Mouse (Mus musculus) cerebellum, adult 9-10 months (tissue): ENCODE measurements around the gene Myl6.

ENCODE experiments used
- DNase-seq: peaks from one replicate; pipeline ENCODE4 v3.0.0; 2022

The Myl6 gene

DNA sequence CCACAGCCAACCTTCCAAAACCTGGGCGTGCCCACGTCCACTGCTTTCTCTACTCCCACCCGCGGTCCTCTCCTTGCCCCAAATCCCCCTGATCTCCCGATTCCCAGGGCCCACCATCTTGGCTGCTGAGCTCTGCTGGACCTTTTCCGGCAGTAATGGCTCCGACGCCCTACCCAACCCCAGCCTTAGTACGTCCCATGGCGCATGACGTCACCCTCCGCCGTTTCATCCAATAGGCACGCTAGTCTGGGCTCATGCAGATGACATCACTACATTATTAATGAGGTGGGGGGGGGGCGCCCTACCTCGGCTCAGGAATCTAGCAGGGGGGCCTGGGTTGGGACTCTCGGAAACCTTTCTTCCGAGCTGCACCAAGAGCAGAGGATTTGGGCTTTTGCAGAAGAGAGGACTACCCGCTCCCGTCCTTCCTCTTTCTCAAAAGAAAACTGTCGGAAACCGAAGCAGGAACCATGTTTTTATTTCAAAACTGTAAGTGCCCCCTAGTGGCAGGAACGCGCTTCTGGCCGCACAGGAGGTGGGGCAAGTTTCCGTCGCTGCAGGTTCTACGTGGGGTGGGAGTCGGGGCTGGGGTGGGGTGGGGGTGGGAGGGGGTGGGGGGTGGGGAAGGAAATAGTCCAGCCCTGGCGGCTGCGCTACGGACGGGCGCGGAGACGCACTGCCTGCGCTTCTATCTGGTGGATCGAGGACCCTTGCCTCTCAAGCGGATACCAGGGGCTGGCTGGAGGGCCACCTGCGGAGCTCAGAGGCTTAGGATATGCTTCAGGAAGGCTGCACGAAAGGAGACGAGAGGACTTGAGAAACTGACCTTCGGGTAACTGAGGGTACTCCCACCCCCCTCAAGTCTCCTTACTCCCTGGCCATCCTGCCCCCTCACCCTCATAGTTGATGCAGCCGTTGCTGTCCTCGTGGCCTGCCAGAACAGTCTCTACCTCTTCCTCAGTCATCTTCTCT is at the start of gene Myl6:
Gene Myl6 (minus strand): TSS at position 451 of the 972 bp plus-strand sequence.
- peak; percentile 99 for DNase-seq

DNA sequence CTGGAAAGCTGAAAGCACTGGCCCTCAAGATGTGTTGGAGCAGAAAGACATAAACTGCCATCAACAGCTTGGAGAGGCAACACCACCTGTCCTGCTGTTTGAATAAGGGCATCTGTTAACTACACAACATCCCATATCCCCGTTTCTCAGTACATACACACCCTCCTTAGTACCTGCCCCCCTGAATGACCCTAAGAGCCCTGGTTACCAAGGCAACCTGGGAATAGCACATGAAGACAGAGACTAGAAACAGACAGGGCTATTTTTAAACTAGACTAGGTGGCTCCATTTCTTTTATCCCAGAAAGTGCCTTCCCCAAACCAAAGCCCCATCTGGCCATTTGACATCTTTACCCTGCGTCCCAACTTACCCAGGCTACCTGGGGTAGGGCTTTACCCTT is 49.2 kb upstream of the Myl6 start:
- DNase-seq: no peak

DNA sequence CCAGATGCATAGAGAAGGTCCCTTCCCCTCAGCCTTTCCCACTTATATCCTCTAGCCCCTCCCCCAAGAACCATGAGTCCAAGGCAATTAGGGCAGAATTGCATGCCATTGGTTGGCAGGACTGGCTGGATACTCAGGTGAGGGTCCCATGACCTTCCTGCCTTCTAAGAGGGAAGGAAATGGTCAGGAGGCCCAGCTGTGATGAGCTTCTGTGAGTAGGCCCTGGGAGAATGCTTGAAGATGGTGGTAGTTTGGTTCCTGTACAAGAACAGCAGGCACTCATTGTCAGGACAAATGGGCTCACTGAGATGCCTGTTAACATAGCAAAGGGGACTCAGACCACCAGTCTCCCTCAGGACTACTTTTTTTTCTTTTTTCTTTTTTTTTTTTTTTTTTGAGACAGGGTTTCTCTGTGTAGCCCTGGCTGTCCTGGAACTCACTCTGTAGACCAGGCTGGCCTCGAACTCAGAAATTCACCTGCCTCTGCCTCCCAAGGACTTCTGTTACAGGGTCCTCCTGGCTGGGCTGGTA is 44.5 kb upstream of the Myl6 start:
- no peak for DNase-seq

DNA sequence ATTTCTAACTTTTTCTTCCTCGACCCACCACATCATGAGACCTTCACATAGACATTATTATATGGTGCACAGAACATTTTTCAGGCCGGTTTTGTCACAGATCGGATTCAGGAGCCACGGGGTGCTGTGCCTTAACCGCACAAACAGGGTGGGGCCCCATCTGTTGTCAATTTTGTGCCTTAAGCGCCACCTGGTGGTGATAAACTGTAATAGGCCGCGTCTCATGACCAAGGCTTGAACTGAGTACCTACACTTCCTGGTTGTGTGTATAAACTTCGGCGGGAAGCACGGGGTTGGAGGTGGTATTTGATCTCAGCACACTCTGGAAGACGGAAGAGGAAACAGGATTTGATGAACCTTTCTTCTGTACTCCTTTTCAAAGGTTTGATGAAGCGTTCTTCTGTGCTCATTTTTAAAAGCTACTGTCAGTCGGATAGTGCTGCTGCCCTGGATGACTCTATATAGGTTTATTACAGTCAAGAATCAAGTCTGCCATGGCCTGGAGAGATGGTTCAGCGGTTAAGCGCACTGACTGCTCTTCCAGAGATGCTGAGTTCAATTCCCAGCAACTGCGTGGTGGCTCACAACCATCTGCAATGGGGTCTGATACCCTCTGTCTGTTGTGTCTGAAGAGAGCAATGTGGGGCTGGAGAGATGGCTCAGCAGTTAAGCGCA is 42.5 kb upstream of the Myl6 start:
- DNase-seq: peak; percentile 96

DNA sequence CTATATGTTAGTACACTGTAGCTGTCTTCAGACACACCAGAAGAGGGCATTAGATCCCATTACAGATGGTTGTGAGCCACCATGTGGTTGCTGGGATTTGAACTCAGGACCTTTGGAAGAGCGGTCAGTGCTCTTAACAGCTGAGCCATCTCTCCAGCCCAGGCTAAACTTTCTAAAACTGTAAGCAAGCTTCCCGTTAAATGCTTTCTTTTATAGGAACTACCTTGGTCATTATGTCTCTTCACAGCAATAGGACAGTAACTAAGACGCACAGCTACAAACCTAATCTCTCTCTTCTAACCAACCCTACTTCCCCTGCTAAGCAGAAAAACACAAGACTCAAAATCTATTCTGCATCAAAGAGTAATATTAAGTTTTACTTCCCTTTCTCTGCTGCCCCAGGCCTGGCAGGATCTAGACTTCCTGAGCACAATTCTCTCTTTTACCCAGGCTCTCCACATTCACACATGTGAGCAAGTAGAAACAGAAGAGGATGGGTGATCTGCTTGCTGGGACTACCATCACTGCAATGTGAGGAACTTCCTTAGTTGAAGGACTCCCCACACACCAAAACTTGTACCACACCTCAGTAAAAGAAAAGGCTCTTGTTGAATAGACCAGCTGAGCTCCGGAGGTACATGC is 41.8 kb upstream of the Myl6 start:
- no peak for DNase-seq

DNA sequence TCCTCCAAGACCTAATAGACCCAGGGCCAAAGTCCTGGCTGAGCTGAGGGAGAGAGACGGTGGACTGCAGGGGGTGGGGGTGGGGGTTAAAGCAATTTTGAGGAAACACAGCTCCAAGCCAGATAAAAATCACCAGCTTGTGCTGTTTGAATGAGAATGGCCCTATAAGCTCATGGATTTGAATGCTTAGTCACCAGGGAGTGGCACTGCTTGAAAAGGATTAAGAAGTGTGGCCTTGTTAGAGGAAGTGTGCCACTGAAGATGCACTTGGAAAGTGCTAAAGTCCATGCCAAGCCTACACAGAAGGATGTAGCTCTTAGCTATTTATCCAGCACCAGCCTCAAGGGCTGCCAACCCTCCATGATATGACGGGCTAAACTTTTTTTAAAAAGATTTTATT is 41.3 kb upstream of the Myl6 start:
- DNase-seq: no peak

DNA sequence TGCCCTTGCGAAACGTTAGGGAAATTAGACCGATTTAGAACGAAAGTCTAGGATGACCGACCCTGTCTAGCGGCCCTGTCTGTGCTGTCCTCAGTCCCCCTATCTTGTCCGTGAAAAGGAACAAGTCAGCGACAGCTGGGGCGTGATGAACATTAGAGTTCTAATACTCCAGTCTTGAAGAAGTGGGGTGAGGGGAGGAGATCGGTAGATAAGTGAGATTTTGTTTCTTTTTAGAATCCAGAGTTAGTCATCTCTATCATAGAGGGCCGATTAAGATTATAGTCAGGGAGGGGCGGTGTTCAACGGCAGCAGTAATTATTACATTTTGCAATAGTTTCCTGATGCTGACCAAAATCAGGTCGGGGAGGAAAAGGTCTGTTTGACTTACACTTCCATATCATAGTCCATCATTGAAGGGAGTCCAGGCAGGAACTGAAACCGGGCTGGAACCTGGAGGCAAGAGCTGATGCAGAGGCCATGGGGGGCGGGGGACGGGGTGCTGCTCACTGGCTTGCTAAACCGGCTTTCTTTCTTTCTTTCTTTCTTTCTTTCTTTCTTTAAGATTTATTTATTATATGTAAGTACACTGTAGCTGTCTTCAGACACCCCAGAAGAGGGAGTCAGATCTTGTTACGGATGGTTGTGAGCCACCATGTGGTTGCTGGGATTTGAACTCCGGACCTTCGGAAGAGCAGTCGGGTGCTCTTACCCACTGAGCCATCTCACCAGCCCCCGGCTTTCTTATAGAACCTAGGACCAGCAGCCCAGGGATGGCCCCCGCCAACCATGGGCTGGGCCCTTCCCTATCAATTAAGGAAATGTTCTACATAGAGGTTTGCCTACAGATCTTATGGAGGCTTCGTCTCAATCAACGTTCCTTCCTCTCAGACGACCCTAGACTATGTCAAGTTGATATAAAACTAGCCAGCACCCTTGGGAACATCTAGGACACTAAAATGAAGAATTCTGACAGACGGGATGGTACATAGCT is 32.7 kb upstream of the Myl6 start:
- no peak for DNase-seq

DNA sequence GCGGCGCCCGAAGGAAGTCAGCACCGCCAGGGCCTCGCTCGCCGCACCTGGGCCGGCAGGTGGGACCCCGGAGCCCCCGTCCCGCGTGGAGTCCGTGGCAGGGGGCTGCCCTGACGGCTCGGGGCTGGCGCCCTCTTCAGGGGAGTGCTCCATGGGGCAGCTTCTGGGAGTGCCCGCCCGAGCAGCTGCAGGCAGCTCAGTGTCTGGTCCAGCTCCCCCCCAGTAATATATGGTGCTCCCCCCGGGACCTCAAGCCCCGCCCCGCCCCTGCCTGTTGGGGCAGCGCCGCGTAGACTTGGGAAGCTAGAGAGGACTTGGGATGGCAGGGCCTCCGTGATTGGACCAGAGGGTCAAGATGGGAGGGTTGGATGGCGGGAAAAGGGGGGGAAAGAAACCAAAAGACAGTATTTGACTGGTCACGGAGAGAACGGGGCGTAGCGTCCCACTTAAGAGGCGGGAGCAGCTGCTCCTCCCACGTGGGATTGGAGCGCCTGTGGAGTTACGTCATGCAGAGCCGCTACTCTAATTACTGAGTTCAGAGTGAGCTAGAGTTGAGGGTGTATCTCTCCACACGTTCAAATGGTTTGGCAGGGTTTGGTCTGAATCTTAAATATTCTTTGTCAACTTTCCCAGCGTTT is 31.8 kb upstream of the Myl6 start, which contains the start of gene Esyt1:
Gene Esyt1 (minus strand): TSS at position 201 of the 638 bp plus-strand sequence.
- DNase-seq: peak; percentile 97

DNA sequence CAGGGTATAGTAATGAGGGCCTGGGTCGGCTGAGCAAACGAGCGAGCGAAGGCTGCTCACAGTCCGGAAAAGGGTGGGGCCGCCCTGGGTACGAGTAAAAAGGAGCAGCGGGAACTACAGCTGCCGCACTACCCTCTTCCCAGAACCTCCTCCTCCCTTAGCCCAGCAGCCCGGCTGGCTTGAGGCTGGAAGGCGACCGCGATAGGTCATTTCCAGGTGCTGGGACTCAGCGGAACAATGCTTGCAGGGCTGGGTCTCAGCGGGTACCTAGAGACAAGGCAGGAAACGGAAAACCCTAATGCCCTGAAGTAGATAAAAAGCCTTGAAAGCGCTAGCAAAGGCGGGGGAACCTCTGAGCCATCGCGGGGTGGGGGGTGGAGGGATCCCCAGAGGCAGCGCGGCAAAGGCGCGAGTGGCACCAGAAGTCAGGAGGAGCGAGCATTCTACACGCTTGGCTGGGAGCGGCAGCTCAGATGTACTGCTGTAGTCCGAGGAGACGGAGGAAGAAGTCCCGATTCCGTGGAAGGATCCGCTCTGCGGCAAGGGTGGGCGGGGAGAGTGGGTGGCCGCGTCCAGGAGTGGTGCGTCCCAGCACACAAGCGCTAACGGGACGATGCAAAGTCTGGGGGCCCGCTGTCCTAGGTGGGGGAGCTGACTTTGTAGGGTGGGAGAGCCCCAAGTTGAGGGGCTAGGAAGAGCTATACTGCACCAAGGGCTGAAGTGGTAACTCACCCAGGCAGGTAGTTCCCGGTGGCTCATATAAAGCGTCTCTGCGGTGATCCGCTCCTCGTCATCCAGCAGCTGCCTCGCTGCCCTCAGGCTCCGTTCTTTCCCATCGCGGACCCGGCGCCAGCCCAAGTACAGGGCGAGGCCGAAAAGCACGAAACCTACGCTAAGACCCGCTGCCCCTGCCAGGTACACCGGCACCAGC is 31.1 kb upstream of the Myl6 start:
- peak; percentile 54 for DNase-seq

DNA sequence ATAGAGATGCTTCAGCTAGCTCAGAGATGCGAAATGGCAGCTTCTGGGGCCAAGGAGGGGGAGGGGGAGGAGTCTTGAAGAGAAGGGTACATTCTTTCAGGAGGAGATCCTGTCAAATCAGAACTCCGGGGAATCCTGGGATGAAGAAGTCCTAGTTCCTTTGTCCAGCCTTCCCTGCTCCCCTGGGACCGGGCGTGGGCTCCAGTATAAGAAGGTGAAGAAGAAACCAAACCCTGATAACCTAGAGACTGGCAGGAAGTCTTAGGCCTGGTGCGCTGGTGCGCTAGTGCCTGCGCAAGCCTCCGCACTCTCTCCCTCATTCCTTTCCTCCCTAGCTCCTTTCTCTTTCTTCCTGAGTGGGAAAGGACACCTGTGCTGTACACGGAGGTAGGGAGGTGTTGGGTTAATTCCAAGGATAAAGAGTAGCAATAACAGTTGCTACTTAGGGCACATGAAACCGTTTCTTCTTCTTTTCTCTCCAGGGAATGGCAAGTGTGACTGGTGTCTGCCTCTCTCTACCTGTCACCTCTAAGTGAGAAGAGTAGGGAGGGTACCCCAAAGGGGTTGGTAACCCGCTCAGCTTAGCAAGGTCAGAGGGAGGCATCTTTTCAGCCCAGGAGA is 30.3 kb upstream of the Myl6 start:
- peak; percentile 52 for DNase-seq

DNA sequence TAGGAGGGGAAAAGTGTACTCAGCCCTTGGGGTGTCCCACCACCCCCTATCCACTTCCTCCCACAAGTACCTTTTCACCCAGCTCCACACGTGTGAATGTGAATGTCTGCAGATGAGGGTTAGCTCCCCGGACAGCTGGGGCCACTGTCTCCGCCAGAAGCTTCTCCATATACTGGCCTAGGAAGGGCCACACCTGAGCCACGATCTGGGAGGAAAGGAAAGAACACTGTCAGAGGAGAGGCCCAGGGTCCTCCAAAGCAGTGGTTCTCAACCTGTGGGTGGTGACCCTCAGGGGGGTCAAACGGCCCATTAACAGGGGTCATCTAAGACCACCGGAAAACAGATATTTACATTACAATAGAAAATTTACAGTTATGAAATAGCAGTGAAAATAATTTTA is 28.4 kb upstream of the Myl6 start:
- DNase-seq: no peak

DNA sequence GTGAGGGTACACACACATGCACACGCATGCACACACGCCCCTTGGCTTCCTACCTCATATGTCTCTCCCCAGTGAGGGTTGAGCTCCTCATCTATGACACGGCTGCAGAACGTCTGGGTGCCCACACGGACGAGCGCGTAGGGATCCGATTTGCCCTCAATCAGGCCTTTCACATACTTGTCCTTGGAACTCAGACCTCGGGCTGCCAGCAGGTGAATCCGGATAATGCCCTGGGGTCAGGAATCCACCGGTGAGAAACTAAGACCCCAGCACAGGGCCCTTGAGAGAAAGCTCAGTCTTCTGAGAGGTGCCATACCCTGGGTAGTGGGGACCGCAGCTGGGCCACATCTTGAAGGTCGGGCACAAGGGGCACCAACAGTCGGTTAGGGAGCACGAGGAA is 26.6 kb upstream of the Myl6 start:
- no peak for DNase-seq

DNA sequence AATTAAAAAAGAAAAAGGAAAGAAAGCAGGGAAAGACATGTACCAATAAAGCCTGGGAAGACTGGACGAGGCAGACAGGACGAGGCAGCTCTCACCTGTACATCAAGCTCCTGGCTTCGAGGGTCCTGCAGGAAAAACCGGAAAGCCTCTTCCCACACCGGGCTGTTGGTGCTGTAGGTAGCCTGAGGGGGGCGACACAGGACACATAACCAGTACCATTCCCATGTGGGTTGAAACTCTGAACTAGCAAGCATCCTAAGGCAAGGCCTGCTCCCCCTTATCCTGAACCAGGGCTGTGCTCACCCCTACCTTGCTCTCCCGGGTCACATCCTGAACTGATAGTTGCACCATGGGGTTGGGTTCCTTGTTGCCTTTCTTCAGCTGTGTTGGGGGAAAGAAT is 24.9 kb upstream of the Myl6 start:
- DNase-seq: peak; percentile 70

DNA sequence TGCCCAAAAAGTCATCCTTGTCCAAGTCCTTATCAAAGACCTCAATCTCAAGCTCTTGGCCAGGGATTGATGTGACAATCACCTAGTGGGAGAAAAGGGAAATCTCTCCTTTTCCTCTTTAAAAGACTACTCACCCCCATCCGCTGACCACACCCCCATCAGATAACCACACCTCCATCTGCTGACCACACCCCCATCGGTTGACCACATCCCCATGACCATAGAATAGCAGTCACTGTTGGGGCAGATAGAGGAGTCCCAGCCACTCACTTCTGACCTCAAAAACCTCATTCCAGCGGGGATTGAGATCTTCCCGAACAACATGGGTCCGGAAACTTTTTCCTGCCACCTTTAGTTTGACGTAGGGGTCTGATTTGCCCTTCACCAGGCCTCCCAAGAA is 22.7 kb upstream of the Myl6 start:
- no peak for DNase-seq

DNA sequence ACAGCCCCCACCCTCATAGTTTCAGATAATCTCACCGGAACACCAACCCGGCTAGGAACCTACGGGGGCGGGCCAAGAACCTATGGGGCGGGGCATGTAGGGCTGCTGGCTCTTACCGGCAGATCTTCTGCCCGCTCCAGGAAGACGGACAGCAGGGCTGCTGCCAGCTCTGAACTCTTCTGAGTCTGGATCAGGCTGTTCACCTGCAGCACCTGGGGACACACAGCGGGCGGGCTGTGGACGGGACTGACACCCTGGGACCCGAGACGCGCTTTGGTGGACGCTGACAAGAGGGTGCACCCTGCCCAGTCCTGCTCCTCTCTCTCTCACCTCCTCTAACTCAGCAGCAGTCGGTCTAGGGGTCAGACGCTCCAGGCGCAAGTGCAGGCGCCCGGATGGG is 22.1 kb upstream of the Myl6 start:
- no peak for DNase-seq

DNA sequence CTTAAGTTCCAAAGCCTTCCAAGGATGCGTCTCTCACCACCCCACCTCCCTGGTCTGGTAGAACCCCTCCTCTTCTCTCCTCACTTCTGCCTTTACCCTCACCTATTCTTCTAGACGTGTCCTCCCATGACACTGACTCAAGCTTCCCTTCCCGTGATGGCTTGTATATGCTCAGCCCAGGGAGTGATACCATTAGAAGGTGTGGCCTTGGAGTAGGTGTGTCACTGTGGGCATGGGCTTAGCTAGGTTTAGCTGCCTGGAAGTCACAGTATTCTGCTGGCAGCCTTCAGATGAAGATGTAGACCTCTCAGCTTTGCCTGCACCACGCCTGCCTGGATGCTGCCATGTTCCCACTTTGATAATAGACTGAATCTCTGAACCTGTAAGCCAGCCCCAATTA is 21.1 kb upstream of the Myl6 start:
- DNase-seq: no peak

DNA sequence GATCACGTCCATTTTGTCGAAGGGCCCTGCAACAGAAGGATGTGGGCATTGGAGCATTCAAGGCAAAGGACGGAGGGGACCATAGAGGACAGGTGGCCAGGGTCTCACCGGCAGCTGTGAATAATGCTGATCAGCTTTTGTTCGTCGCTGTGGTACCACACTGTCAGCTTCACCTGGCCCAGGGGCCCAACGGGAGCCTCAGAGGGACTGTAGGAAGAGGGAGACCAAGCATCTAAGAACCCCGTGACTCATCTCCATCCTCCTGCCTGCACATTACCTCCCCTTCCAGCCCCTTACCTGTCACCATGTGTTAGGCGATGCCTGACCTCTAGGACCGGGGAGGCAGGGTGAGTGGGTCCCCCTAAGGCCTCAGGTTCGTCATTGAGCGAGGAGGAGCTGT is 17.8 kb upstream of the Myl6 start:
- DNase-seq: no peak

DNA sequence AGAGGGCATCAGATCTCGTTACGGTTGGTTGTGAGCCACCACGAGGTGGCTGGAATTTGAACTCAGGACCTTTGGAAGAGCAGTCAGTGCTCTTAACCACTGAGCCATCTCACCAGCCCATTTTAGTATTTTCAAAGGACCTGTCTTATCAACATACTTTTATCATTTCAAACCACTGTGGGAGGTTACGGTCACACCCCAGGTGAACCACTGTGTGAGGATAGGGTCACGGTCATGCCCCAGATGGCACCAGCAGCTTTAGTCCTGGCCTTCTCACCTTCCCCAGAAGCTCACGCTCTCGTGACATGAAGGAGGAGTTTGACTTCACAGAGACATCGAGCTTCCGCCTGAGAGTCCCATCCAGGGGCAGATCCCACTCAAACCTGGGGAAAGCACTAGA is 17.2 kb upstream of the Myl6 start:
- DNase-seq: no peak

DNA sequence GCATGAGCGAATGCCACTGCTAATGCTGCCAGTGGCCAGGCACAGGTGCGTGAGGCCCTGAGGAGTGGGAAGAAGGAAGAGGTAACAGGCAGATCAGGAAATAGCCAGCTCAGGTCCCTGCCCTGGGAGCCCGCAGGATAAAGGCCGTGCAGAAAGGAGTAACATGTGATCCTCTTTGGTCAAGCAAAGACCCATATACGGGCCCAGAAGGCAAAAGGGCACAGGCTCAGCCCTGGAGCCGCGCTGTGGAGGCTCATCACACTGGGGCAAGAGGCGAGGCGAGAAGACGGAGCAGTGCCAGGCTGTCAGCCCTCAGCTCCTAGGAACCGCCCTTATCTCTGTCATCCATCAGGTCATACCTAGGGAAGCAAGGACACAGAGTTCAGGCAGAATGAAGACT is 16.4 kb upstream of the Myl6 start:
- DNase-seq: no peak

DNA sequence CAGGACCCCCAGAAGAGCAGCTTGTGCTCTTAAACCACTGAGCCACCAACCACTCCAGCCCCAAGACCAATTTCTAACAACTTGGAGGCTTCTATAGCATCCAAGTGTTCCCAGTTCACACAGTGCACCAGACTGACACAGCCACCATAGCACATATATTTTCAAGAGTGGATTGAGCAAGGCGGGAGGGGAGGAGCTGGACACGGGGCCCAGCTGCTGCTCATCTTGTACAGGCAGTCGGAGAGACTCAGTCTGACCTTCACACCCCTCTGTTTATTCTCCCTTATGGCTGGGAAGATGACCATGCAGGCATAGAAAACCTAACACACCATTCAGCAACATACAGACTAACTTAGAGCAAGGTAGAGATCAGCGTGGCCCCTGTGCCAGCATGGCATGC is 15.9 kb upstream of the Myl6 start:
- no peak for DNase-seq
